Mouse (Mus musculus): ENCODE data around the gene S100a6. TPM values are rescaled to one million over a fixed set of nuclear protein-coding genes. Genes with fewer than 3 reads are reported as not detected.

S100a6 gene
- total RNA-seq, 2 experiments from 2014 or later: 26.3 to 30.1 TPM

Other genes starting within 250 kb of the S100a6 start
- gene Slc27a3, start 222.9 kb upstream of the S100a6 start, total RNA-seq (2021): 10 to 100 TPM; 15.2 to 19.1 TPM
- gene Ints3, start 179.3 kb upstream of the S100a6 start, total RNA-seq (2021): 10 to 100 TPM; 60.5 to 67.0 TPM
- 1 to 10 TPM; 4.2 to 6.5 TPM for gene Npr1, start 147.0 kb upstream of the S100a6 start, total RNA-seq (2021)
- 10 to 100 TPM; 86.0 to 87.9 TPM for gene Ilf2, start 136.8 kb upstream of the S100a6 start, total RNA-seq (2021)
- 10 to 100 TPM; 47.0 to 51.7 TPM for gene Snapin, start 121.8 kb upstream of the S100a6 start, total RNA-seq (2021)
- gene Chtop, start 103.4 kb upstream of the S100a6 start, total RNA-seq (2021): 100 to 1,000 TPM; 164 to 166 TPM
- 10 to 100 TPM; 91.9 to 92.5 TPM for gene S100a1, start 98.5 kb upstream of the S100a6 start, total RNA-seq (2021)
- gene S100a13, start 98.4 kb upstream of the S100a6 start, total RNA-seq (2021): 10 to 100 TPM; 27.1 to 29.7 TPM
- under 1 TPM; 0.60 to 0.74 TPM for gene S100a14, start 86.0 kb upstream of the S100a6 start, total RNA-seq (2021)
- 100 to 1,000 TPM in 1 of 2 experiments, 10 to 100 TPM in 1; 97.9 to 107 TPM for gene S100a16, start 75.6 kb upstream of the S100a6 start, total RNA-seq (2021)
- 1 to 10 TPM; 2.3 to 3.0 TPM for gene S100a3, start 52.3 kb upstream of the S100a6 start, total RNA-seq (2021)
- gene S100a2, start 22.6 kb upstream of the S100a6 start, total RNA-seq (2021): not detected
- gene Gm42674, start 11.0 kb upstream of the S100a6 start, total RNA-seq (2021): not detected
- gene S100a4, start 9.1 kb upstream of the S100a6 start, total RNA-seq (2021): 1 to 10 TPM; 7.3 to 9.1 TPM
- gene S100a5, start 4.4 kb upstream of the S100a6 start, total RNA-seq (2021): not detected
- under 1 TPM in 1 of 2 experiments, not detected in 1; 0.35 TPM for gene S100a7a, start 41.1 kb downstream of the S100a6 start, total RNA-seq (2021)
- not detected for gene S100a8, start 56.1 kb downstream of the S100a6 start, total RNA-seq (2021)
- gene S100a9, start 82.8 kb downstream of the S100a6 start, total RNA-seq (2021): under 1 TPM in 1 of 2 experiments, not detected in 1; 0.83 TPM
- not detected for gene Pglyrp4, start 114.0 kb downstream of the S100a6 start, total RNA-seq (2021)
- not detected for gene Gm5849, start 165.0 kb downstream of the S100a6 start, total RNA-seq (2021)

Data from layer of hippocampus, postnatal 14 days (tissue).